ENCODE assay signal across 15 mouse cellular contexts in genomic region chr11:45535501-45536025, GRCm38 (mm10).
DNase-seq lines count a peak whose midpoint lies in the region; ATAC-seq lines count a peak whose summit lies in the region.
"Had no signal": no experiment of that assay in that cellular context is flagged by ENCODE, and none has a peak within 500 bp of the region (broad histone marks: within the 10 kb centered on the region; RNA-seq: fewer than 3 reads in every experiment).

No protein-coding gene starts in this region.

- no peaks in the 10 kb centered on the region for H3K36me3 ChIP-seq in kidney, embryonic 16.5 days (ENCODE audit: insufficient read depth, low read length)
- H3K36me3 ChIP-seq in embryonic facial prominence, embryonic 10.5 days (replicated peaks) = no peaks in the 10 kb centered on the region
- H3K36me3 ChIP-seq: hindbrain, embryonic 15.5 days had no signal

- H3K4me2 ChIP-seq in kidney, embryonic 16.5 days (replicated peaks; ENCODE audit: low read depth, low read length) = no peak overlapping the region
- H3K4me2 ChIP-seq: hindbrain, embryonic 15.5 days had no signal

- no peak overlapping the region for H3K4me3 ChIP-seq in kidney, embryonic 16.5 days (ENCODE audit: low read length)
- no peak overlapping the region for H3K4me3 ChIP-seq in embryonic facial prominence, embryonic 10.5 days
- H3K4me3 ChIP-seq: hindbrain, embryonic 15.5 days; myocyte had no signal

- 0 out of 2 replicates have a peak, but pooled peaks have one; percentile 38 for ATAC-seq in frontal cortex, adult (ENCODE audit: low TSS enrichment)
- no peak for ATAC-seq in kidney, embryonic 16.5 days (ENCODE audit: low FRiP score, low TSS enrichment)
- ATAC-seq: forebrain, postnatal 0 days; liver, postnatal 0 days had no signal

- no peaks in the 10 kb centered on the region for H3K9me3 ChIP-seq in kidney, embryonic 16.5 days (ENCODE audit: low read length)
- no peaks in the 10 kb centered on the region for H3K9me3 ChIP-seq in embryonic facial prominence, embryonic 10.5 days
- H3K9me3 ChIP-seq: hindbrain, embryonic 15.5 days had no signal

- H3K4me1 ChIP-seq in kidney, embryonic 16.5 days (ENCODE audit: insufficient read depth, low read length) = peaks cover 15% of the 10 kb centered on the region
- peaks cover 17% of the 10 kb centered on the region for H3K4me1 ChIP-seq in embryonic facial prominence, embryonic 10.5 days

- DNase-seq in frontal cortex, postnatal 36 days (ENCODE audit: low spot score in 2 of 2) = no peak
- no peak for DNase-seq in kidney, adult 18-20 months
- peak; percentile 30 for DNase-seq in embryonic facial prominence, embryonic 10.5 days (ENCODE audit: low spot score)
- peak; percentile 5 to 21 for DNase-seq in heart, postnatal 14 days
- DNase-seq in left cerebral cortex, postnatal 10 days (ENCODE audit: extremely low spot score in 1 of 2, low spot score in 2 of 2) = no peak
- no peak for DNase-seq in layer of hippocampus, postnatal 36 days
- DNase-seq: adrenal gland, adult 8-10 months; cerebellum, postnatal 36 days; forebrain, postnatal 0 days; left cerebral cortex, postnatal 4 days; liver, postnatal 0 days had no signal

- H3K27me3 ChIP-seq in kidney, embryonic 16.5 days (ENCODE audit: insufficient read depth, low read length) = no peaks in the 10 kb centered on the region
- H3K27me3 ChIP-seq in embryonic facial prominence, embryonic 10.5 days (replicated peaks; ENCODE audit: low read depth, poor library complexity, severe bottlenecking) = peaks cover 6% of the 10 kb centered on the region; the same call in 1 of the 2 replicates
- H3K27me3 ChIP-seq: hindbrain, embryonic 15.5 days had no signal

- peak overlapping the region; percentile 60; the same call in 1 of the 2 replicates for H3K27ac ChIP-seq in kidney, embryonic 16.5 days (ENCODE audit: low read length)
- peak overlapping the region; percentile 51; the same call in 1 of the 2 replicates for H3K27ac ChIP-seq in embryonic facial prominence, embryonic 10.5 days (replicated peaks)
- H3K27ac ChIP-seq: hindbrain, embryonic 15.5 days had no signal

- no peak overlapping the region for H3K9ac ChIP-seq in kidney, embryonic 16.5 days (replicated peaks; ENCODE audit: low read length)
- H3K9ac ChIP-seq: forebrain, postnatal 0 days; hindbrain, embryonic 15.5 days; liver, postnatal 0 days had no signal

- intact Hi-C loops in heart, postnatal 14 days (cut with DNase I) = loop anchor here (5.0 kb wide), 2 partner anchors 523 to 948 kb away; no protein-coding TSS in a partner anchor
- intact Hi-C loops in left cerebral cortex, postnatal 10 days (cut with DNase I) = loop anchor here (5.0 kb wide), 3 partner anchors 347 to 923 kb away; no protein-coding TSS in a partner anchor

- 21% methylated on average over 8 of the region's 8 CpGs for WGBS in kidney, embryonic 16.5 days
- 62% methylated on average over 8 of the region's 8 CpGs for WGBS in embryonic facial prominence, embryonic 10.5 days

Comparison
In these comparisons a context has a peak if more than half of its experiments do, and no peak if none do; other contexts are left out.
1. DNase-seq: peak in embryonic facial prominence, embryonic 10.5 days (single experiment) and heart, postnatal 14 days (2 of 2); none in frontal cortex, postnatal 36 days (0 of 2), kidney, adult 18-20 months (single experiment), left cerebral cortex, postnatal 10 days (0 of 2) and layer of hippocampus, postnatal 36 days (0 of 2).